Mouse (Mus musculus): ENCODE measurements around the gene Atp6v0d1.
"Not testable (repeated sequence)": the region's sequence is repeated elsewhere in the genome, so short reads cannot be mapped to it uniquely, and the experiment has no call there.

The Atp6v0d1 gene

DNA sequence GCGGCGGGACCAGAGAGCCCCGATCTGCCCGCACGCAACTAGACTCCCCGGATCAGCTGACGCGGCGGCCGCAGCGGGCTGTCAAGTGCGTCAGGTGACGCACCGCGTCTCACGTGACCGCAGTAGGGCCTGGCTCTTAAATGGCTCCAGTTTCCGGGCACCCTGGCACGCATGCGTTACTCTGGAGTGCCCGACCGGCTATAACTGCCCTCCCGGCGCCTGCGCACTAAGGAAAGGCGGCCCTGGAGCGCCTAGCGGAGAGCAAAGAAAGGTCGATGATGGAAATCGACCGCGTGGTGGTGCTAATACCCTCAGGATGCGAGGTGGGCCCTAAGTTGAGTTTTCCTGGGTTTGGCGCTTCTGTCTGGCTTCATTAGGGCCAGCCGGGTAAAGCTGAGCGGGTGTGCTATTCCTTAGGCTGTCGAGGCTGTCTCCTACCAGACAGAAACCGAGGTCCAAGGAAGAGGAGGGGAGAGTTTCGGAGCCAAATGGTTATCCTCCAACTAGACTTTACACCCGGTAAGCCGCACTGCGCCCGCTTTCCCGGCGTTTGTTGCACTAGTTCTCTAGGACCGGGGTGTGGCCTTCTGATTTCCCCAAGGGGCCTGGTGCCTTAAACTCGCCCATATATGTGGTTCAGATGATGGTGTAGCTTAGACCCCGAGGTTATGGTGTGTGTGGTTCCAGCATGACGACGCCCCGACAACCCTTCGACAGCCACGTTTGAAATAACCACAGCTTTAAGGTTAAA is at the start of gene Atp6v0d1:
Gene Atp6v0d1, minus strand, starts transcription at position 96 of the 751 bp plus-strand sequence.
- peak; percentile 100 for DNase-seq

DNA sequence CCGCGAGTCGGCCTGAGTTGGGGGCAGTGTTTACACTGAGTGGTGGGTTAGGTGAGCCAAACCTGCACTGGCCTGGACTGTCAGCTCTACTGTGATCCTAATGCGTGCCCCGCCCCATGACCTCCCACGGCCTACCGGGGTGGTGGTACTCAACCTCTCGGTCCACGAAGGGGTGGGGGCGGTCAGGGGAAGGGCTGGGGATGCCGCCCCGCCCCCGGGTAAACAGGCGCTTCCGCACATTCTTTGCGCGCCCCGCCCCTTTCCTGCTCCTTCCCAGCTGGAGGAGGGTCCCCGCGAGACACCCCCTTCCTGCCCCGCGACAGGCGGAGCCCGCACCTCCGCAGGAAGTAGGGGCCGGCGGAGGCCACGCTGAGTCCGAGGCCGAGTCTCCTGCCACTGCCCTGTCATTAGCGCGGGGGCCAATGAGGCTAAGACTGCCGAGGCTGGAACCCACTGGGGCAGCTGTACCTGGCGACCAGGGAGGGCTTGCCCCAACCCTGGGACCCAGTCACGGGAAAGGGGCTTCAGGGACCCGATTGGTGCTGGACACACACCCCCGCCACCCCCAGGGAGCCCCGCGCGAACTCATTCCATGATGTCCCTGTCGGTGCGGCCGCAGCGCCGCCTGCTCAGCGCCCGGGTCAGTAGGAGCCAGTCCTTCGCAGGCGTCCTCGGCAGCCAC is 48.1 kb upstream of the Atp6v0d1 start:
- no peak for DNase-seq

DNA sequence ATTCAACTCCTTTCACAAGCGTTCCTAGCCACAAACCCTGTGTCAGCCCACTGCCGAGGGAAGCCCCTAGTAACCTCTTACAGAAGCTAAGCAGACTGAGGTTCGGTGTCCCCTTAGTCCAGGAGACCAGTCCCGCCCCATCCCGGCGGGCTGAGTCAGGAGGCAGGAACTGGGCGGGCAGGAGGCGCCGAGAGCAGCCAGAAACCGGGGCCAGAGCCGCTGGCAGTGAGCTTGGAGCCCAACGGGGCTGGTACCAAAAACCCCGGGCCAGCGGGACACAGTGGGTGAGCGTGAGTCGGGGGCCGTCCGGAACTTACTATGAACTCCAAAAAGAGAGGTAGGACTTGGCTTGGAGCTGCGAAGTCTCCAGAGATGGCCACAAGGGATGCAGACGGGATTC is 47.2 kb upstream of the Atp6v0d1 start:
- DNase-seq, result no peak

DNA sequence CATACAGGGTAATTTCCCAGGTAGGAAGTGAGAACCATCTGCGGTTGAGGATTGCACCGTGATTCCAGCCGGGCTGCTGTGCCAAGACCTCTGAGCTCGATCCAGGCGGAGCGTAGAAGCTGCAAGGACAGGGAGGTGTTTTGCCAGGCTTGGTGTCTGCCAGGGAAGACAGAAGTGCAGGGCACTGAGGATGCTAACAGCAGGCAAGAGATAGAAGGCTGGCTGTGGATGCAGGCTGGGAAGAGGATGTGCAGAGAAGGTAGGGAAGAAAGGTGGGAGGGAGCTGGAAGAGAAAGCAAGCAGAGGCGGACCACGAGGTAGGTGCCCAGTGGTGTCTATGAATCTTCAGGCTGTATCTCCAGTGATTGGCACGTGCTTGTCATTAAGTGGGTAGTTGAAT is 46.0 kb upstream of the Atp6v0d1 start:
- no peak for DNase-seq

DNA sequence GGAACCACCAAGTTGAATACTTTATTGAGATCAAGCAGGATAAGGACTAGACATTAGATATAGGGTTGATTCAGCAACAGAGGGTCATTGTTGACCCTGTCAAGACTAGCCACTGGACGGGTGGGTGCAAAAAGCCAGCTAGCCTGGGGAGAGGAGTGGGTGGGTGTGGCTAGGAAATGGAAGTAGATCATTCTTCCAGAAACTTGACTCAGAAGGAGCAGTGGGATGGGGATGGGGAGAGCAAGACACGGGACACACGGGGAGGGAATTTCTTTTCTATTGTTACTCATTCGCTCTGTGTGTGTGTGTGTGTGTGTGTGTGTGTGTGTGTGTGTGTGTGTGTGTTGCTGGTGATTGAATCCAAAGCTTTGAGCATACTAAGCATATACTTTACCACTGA is 43.9 kb upstream of the Atp6v0d1 start:
- DNase-seq, result no peak

DNA sequence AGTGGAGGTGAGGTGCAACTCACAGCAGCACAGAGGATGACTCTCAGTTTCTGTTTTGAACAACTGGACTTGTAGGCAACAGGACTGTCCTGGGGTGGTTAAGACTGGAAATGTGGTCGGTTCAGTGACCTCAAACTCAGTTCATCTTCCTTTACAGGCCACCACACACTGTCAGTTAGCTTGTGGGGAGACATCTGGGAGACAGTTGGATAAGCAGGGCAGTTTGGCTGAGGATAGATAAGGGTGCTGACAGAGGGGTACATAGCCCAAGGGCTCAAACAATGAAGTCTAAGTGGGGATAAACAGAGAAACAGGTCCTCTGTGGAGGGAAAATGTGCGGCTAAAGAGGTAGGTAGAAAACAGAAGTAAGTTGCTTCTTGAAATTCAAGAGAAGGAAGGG is 43.5 kb upstream of the Atp6v0d1 start:
- DNase-seq, result no peak

DNA sequence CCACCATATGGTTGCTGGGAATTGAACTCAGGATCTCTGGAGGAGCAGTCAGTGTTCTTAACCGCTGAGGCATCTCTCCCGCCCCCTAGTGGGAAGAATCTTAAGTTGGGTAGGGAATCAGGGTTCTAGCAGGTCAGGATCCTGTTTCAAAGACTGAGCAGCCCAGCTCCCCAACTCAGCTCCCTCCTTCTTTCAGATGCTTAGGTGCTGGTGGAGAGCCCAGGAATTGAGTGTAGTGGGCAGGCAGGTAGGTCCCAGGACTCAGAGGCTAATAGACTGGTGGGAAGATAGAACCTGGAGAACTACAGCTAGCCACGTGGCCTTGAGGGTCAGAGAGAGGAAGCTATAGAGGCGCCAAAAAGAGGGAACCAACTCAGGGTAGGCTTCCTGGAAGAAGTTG is 41.8 kb upstream of the Atp6v0d1 start:
- DNase-seq, result no peak

DNA sequence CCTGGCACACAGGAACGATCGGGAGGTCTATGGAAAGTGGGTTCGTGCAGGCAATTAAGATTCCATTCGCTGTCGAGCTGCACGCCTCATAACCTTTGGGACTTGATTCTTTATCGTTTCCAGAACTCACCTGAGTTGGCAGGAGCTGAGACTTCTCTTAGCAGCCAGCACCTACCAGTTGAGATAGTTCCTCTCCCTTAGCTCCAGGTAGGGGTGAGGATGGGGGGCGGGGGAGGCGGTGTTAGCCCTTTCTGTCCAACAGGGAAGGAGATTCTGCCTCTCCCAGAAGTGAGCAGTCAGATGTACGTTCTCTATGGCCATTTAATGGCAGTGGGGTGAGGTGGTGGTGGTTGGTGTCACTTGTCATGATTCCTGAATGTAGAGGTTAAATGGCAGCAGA is 41.2 kb upstream of the Atp6v0d1 start:
- DNase-seq, result no peak

DNA sequence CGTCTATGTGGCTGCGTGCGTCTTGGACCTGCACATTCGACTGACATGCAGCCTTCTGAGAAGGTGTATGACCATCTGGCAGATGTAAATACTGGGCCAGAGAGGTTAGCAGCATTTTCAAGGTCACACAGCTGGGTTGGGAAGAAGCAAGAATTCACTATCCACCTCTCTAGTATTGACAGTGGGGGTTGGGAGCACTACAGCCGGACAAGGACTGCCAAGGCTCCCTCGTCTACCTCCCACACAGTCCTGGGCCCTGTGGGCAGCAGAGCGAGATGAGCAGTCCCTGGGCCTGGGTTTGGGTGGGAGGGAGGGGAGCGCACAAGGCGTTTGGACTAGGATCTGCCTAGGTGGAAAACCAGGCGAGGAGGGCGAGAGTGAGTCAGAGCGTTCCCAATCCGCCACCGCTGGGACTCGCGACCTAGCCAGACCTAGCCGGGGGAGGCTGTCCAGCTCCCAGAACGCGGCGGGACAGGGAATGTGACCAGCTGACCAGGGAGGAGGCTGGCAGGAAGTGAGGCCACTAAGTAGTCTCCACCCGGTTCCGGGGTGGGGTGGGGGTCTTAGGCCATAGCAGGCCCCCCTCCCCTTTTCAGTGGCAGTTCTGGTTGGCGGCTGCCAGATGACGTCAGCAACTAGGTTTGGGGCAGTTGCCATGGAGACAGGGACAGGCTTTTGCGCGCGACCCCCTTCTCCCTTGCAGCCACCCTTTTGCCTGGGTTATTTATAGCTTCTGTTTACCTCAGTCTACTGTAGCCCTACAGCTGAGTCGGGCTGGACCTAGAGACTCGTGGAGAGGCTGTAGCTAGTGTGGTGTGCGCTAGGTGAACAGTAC is 40.6 kb upstream of the Atp6v0d1 start:
- DNase-seq, result peak; percentile 88

DNA sequence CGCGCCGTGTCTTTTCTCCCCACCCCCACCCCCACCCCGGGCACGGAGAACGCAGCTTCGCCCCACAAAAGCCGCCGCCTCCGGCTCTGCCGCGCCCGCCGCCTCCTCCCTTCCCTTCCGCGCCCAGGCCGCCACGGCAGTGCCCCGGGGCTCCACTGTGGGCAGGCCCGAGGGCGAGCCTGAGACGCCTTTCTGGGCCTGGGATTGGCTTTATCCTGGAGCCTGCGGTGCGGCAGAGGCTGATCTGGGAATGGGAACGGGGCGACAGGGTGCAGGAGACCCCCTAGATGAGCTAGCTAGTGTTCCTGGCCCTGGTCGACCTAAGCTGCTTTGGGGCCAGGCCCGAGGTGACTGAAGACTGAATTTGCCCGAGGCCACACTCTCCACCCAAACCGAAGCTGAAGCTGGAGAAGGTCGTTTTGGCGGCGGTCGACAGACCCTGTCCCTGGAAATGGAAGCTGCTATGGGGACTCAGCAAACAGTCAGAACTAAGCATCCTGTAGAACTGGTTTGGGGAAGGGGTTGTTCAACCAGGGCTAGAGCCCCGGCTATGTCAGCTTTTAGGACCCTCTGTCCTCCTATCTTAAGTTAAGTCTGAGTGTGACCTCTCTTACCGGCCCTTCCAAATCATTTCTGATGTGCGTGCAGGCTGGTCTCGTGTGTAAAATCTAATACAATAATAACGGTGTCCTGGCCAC is 39.8 kb upstream of the Atp6v0d1 start:
- no peak for DNase-seq

DNA sequence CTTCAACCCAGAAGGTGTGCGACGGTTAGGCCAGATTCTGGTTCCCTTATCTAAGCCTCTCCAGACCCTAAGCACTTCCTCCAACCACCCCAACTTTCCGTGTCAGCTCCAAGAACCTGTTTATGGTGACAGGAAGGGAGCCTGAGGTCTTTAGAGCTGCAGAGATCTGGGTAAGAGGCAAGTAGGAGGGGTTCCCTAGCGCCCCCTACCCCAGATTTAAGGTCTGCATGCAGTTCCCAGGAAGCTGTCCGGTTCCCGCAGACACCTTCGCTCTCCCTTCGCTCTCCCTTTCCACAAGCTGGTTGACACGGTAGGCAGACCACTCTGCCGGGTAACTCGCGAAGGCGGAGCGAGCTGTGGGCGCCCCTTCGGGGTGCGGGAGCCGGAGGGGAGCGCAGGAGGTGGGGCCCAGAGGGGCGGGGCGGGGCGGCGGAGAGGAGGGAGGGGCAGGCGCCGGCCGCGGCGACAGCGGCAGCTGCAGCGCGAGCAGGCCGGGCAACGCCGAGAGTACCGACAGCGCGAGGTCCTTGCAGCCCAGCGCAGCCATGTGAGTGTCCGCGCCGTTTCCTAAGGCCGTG is 39.0 kb upstream of the Atp6v0d1 start, which contains the start of gene Ripor1:
Gene Ripor1, plus strand, starts transcription at position 452 of the 578 bp plus-strand sequence.
- DNase-seq, result peak; percentile 67

DNA sequence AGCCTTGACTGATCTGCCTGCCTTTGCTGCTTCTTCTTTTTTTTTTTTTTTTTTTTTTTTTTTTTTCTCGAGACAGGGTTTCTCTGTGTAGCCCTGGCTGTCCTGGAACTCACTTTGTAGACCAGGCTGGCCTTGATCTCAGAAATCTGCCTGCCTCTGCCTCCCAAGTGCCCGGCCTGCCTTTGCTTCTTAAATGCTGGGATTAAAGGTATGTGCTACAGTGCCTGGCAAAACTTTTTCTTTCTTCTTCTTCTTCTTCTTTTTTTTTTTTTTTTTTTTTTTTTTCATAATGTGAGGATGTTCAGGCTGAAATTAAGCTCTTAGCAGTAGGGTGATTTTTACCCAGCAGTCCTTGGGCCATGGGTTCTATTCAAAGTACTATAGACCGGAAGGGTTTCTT is 36.7 kb upstream of the Atp6v0d1 start:
- DNase-seq, result not testable (repeated sequence)

DNA sequence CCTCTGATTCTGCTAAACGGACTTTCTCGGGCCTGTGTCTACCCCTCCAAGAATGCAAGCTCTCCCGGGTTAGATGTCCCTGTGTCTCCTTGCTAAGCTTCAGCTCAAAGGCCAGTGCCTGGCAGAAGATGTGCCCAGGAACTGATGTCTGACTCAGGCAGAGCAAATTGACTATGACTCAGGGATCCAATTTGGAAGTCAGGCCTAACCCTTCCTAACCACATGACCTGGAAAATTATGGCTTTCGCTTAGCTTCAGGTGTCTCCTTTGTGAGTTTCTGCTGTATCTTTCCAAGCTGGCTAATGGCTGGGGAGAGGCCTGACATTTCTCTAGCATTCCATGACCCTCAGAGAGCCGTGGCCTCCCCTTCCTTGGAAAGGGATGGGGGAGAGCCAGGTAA is 35.5 kb upstream of the Atp6v0d1 start:
- no peak for DNase-seq

DNA sequence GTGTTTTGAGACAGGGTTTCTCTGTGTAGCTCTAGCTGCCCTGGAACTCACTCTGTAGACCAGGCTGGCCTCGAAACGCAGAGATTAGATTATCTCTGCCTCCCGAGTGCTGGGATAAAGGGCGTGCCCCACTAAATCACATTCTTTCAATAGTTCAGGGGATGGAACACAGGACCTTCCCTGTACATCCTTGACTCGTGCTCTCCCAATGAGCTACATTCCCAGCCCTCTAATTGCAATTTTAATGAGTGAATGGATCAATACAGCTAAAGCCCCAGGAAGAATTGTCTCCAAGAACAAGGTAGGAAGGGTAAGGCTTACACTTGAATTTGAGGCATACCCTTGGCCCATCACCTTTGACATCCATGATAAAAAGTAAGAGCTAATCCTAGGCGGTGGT is 32.9 kb upstream of the Atp6v0d1 start:
- DNase-seq, result no peak

DNA sequence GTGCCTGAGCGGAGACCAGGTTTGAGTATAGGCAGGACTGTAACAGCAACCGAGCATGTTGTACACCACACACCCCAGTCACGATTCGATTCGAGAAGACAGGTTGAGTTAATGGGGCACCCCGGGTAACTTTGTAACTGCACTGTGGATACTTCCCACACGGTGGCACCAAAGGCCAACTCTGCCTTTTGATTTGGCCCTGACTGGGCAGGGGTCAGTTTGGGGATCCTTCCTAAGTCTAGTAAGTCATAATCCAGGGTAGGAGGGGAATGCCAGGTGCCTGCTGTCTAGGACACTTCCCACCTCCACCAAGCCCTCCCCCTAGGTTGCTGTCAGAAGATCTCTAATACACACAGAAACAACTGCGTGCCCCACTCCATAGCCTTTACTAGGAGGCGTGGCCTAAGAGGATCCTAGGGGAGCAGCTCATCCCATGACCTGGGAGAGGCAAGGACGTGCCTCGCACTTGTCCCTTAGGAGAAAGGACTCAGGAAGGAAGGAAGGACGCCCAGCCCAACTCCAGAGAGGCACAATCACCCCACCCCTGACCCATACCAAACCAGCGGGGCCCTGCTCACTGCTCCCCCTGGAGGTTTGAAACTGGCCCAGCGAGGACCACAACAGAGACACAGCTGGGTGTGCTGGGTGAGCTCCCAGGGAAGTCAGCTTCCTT is 30.7 kb upstream of the Atp6v0d1 start:
- no peak for DNase-seq

DNA sequence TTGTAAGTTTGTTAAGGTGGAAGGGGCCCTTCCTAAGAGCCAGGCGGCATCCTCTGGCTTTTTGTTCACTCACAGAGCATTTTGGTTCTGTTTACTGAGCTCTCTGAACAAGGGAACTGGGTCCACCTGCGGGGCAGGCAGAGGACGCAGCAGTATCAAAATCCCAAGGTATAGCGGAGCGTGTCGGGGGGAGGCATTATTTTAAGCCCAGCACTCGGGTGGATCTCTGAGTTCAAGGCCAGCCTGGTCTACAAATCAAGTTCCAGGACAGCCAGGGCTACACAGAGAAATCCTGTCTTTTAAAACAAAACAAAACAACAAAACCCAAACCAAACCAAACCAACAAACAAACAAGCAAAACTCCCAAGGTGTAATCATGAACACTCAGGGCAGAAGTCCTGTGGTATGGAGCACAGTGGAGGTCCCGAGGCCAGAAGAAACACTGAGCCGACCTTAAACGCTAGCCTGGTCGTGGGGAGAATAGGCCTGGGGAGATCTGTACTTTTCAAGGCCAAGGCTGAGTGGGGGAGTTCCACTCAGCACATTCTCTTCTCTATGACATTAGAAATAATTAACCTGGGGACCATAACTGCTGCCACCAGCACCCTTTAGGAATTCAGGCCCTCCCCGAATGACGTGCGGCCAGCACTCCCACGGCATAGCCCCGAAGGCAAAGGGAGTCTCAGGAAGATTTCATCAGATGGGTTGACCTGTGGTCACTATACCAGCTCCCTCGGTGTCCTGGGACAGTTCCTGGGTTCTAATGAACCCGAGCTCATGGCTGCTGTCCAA is 28.8 kb upstream of the Atp6v0d1 start:
- no peak for DNase-seq

DNA sequence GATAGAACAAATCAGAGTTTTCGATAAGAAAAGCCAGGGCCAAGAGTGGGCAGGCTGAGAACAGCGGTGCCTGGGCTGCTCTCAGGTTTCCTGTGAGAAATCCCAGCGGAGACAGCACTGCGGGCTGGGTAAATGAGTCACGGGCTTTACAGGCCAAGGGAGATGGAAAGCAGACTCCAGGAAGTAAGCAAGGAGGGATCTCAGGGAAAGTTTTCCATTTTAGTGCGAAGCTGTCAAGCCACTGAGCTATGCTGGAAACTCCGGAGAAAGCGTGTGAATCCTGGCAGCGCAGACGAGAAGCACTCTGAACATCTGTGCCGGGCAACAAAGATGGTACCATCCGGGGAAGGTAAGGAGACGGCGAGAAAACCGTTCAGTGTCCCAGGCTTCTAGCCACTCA is 28.0 kb upstream of the Atp6v0d1 start:
- DNase-seq, result no peak

DNA sequence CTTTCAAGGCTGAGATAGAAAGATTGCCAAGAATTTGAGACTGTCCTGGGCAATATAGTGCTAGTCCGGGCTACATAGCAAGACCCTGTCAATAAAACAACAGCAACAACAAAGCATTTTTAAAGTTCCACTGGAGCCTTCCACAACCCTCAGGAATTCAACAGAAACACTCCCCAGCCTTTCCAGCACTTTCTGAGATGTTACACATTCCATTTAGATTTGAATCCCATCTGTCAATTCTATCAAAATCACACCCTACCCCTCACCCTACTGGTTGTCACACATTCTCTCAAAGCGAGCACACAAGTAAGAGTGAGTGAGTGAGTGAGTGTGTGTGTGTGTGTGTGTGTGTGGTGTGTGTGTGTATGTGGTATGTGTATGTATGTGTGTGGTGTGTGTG is 26.6 kb upstream of the Atp6v0d1 start:
- no peak for DNase-seq

DNA sequence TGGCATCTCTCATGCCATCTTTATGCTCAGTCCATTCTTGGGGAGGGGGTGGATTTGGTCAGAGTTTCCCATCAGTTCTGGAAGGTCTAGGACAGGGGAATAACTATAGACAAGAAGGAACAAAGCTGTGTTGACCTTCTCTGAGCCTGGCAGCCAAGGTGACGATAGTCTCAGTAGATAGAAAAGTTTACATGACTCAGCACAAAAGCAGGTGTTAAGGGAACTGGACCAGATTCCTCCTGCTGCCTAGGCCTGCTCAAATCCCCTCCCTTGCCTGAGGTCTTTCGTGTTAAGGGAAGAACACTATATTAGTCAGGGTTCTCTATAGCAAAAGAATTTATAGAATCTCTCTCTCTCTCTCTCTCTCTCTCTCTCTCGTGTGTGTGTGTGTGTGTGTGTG is 13.9 kb upstream of the Atp6v0d1 start:
- DNase-seq, result no peak

DNA sequence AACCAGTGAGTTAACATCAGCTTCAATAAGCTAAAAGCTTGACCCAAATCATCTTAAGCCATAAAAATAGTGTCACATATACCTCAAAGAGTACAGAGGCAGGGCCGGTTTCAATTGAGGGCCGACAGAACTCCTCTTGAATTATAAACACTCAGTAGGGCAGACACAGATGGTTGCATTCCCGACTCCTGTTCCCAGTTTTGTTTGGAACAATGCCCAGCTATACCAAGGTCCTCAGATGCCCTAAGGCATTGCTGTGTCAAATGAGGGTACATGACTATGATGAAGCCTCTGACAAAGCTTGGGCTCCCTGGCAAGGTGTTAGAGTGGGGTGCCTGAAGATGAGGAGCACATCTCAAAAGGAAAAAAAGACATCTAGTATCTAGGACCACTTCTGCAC is 9.7 kb upstream of the Atp6v0d1 start:
- no peak for DNase-seq

DNA sequence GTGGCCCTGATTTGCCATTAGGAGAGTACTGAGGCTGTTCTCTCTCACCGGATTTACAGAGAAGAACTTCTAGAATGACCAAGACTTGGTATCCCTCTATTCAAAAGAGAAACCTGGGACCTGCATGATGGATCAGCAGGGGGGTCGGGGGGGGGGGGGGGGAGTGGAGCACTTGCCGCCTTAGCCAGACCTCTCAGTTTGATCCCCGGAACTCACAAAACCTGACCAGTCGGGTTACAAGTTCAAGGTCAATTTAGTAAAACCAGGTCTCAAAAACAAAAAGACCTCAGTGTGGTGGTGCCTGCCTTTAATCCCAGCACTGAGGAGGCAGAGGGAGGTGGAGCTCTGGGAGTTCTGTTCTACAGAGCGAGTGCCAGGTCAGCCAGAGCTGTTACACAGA is 8.9 kb upstream of the Atp6v0d1 start:
- no peak for DNase-seq

Data from layer of hippocampus, adult 9-11 months (tissue).